16 mouse cellular contexts compared by ENCODE assay signal in the genomic region with DNA sequence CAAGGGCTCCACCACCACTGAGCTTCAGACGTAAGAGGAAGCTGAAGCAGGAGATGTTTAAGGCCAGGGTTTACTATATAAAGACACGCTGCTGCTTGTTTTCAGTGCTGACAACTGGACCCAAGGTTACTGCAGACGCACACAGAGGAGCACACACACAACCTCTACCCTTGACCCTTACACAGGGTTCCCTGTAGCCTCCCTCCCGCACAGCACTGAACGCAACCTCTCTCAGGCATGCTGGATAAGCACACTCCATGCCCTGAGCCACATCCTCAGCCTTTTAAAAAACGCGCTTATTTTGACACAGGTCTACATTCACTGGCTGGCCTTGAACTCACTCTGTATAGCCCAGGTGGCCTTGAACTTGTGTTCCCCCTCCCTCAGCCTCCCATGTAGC. TPM values are rescaled to one million over a fixed set of nuclear protein-coding genes. Genes with fewer than 3 reads are reported as not detected.
"Had no signal": no experiment of that assay in that cellular context is flagged by ENCODE, and none has a peak within 500 bp of the region (broad histone marks: within the 10 kb centered on the region; RNA-seq: fewer than 3 reads in every experiment).

No protein-coding gene starts in this region.

- DNase-seq: kidney, adult 18-20 months; kidney, postnatal 25 days; liver, embryonic 13.5 days; lung, adult 2 months; lung, postnatal 36 days; right cerebral cortex, postnatal 4 days; spleen, adult 18-20 months had no signal

- H3K36me3 ChIP-seq: intestine, embryonic 15.5 days; kidney, embryonic 15.5 days; limb, embryonic 12.5 days; liver, embryonic 13.5 days; midbrain, embryonic 15.5 days; neural tube, embryonic 12.5 days had no signal

- H3K27me3 ChIP-seq: intestine, embryonic 15.5 days; midbrain, embryonic 15.5 days had no signal

- H3K4me3 ChIP-seq: intestine, embryonic 15.5 days; kidney, embryonic 15.5 days; limb, embryonic 12.5 days; liver, embryonic 13.5 days; midbrain, embryonic 15.5 days; neural tube, embryonic 12.5 days had no signal

- H3K9ac ChIP-seq: intestine, embryonic 15.5 days; kidney, embryonic 15.5 days; limb, embryonic 12.5 days; liver, embryonic 13.5 days; midbrain, embryonic 15.5 days; neural tube, embryonic 12.5 days had no signal

- H3K4me2 ChIP-seq: intestine, embryonic 15.5 days; kidney, embryonic 15.5 days; limb, embryonic 12.5 days; liver, embryonic 13.5 days; midbrain, embryonic 11.5 days; midbrain, embryonic 15.5 days; neural tube, embryonic 12.5 days had no signal

- H3K9me3 ChIP-seq: intestine, embryonic 15.5 days; kidney, embryonic 15.5 days; limb, embryonic 12.5 days; liver, embryonic 13.5 days; midbrain, embryonic 15.5 days; neural tube, embryonic 12.5 days had no signal

- ATAC-seq: intestine, embryonic 15.5 days; lung, postnatal 0 days; midbrain, embryonic 15.5 days had no signal

- H3K27ac ChIP-seq: intestine, embryonic 15.5 days; kidney, embryonic 15.5 days; limb, embryonic 12.5 days; liver, embryonic 13.5 days; midbrain, embryonic 15.5 days; neural tube, embryonic 12.5 days had no signal

- H3K4me1 ChIP-seq: limb, embryonic 12.5 days; midbrain, embryonic 15.5 days; neural tube, embryonic 12.5 days had no signal

RNA-seq across cellular contexts. Expression of a gene that starts 7.0 kb away (rescaled TPM):
- total RNA-seq: megakaryocyte progenitor cell, adult 5-6 weeks; monocyte, adult 5-6 weeks had no signal
